Mouse (Mus musculus) frontal cortex, postnatal 25 days (tissue): ENCODE measurements around the gene Blnk.

Experiments
- DNase-seq, 2 experiments: peaks; one replicate each; pipeline ENCODE4 v3.0.0; 2022; ENCODE audit warnings: low spot score in 2 of 2

Blnk gene

GRCm38 (mm10) chr19:40999569-40999968 is 5.2 kb upstream of the Blnk start:
- DNase-seq = no peak

DNA sequence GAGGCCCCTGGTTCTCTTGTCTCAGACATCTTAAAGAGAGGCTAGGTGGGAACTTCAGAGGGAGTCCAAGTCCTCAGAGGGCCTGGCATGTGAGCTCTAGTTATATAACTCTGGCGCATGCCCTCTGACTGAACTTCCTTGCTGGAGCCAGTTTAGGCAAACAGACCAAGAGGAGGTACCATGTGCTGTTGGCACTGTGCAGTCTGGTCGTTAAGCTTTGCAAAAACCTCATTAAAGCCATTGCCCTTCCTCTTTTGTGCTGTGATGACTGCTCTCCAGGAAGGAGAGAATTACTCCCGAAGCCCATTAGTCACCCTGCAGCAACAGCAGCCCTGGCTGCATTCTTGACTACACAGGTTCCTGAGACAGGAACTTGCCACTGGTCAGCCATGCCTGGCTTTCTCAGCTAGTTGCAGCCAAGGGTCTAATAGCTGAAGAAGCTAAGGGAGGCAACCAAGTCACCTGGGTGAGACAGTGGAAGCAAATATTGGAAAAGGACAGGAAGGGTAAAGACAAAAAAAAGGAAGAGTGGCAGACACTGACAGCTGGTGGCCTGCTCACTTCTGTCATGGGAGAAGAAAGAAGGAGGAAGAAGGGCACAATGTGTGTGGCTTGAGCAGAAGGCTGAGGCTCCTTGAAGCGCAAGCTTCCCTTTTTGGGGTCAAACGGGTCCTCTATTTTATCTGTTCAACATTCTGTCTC is 4.3 kb upstream of the Blnk start:
- no peak for DNase-seq

DNA sequence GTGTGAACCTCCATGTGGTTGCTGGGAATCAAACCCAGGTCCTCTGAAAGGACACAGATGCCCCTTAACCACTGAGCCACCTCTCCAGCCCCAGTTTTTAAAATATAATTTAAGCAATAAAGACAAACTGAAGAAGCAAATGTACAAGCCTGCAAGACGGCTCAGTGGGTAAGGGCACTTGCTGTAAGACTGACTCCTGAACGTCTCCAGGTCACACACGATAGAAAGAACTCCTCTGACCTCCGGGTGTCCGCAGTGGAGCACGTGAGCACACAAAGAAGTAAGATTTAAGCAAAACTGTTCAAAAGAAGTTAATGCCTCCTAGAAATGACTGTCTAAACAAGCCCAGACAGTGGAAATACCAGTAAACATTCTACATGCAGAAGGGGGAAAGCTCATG is 2.4 kb upstream of the Blnk start:
- DNase-seq = no peak

GRCm38 (mm10) chr19:40995449-40996401 is 1.4 kb upstream of the Blnk start:
- no peak for DNase-seq

DNA sequence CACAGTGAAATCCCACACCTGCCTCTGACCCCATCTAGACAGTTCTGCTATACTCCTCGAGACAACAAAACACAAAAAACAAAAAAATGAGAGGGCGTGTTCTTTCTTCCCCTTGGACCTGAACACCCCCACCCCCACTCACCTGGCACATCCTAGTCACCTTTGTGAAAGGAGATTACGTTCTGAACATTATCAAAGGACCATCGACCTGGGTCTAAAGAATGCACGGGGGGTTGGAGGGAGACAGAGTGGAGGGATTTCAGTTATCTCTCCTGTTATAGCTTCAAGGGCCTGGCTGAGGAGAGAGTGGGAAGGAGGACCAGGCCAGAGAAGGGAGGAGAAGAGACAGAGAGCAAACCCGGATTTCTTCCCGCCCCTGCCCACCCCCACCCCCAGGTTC is 576 bp upstream of the Blnk start:
- no peak for DNase-seq

- no peak for DNase-seq
Measured at GRCm38 (mm10) chr19:40993356-40993755, 979 bp downstream of the Blnk start.

DNA sequence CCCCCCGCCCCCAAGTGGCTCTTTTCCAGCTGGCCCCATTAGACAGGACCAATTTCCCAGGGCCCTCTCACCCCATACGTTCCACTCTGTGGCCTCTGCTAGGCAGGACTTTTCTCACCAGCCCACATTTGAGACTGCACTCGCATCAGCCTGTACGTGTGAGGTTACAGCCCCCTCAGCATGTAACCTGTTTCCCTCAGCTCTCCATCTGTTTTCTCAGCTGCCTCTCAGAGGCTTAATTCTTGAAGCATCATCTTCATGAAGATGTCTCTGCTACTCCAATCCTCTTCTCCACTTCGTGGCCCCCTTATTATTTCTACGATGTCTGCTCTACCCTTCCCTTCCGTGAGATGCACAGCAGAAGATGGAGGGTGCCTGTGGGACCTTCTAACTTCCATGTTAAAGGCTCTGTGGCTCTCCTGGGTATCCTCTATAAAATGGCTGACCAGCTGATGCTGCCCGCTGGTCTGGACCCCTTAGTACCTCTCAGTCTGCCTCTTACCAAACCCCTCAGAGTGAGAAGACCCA is 1.8 kb downstream of the Blnk start:
- no peak for DNase-seq

- DNase-seq = no peak
Measured at GRCm38 (mm10) chr19:40992096-40992495, 2.2 kb downstream of the Blnk start.

GRCm38 (mm10) chr19:40991626-40992025 is 2.7 kb downstream of the Blnk start:
- DNase-seq = no peak

GRCm38 (mm10) chr19:40990781-40991343 is 3.5 kb downstream of the Blnk start:
- DNase-seq = no peak

DNA sequence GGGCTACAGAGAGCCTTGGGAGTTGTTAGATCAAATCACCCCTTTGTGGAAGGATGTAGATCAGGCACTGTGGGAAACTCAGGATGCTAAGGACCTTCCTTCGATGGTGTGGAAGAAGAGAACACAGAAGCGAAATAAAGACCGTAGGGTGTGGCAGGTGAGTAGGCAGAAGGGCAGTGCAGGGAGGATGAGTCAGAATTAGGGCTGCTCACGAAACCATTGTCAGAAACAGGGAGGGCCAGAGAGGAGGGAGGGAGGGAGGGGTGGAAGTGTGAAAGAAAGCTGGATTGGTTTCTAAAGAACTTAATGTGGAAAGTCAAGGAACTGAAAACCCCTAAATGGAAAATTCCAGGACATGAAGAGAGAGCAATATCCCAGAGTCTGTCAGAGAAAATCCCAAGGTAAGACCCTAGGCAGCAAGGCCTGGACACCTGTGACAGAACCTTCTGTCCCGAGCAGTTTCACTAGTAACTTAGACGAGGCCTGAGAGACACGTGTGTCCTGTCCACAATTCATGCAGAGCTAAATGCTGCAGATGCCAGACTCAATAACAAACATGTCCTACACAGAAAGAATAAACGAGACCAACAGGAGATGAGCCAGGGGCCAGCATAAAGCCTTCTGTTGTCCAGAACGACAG is 4.3 kb downstream of the Blnk start:
- no peak for DNase-seq

- no peak for DNase-seq
Measured at GRCm38 (mm10) chr19:40988856-40989255, 5.5 kb downstream of the Blnk start.

DNA sequence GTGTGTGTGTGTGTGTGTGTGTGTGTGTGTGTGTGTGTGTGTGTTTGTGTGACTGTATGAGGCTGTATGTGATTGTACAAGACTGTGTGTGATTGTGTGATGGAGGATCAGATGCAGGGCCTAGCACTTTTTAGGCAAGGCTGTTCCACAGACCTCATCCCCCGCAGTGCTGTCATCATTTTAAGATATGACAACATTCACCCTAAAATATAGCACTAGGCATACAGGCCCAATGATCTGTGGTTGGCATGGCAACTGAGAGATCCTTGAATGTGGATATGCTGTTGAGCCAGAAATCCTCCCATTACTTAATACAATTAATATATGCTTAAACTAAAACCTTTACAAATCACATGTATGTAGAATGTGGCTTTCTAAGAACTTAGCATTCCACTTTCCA is 9.8 kb downstream of the Blnk start:
- no peak for DNase-seq

DNA sequence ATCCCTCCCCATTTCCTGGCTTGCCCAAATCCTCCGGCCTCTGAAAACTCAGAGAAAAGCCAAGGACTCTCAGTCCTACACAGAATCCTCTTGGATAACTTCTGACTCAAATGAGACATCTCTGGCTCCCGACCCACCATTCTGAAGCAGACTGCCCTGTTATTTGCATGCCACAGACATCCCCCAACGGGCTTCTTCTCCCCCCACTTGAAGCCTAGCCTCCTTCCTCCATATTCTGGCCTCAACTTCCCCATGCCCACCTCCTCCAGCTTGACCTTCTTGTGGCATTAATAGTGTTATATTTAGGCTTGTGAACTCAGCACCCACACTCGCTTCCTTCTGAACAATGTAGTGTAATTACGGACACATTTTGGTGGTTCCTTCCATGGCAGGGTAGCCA is 13.7 kb downstream of the Blnk start:
- DNase-seq = no peak

GRCm38 (mm10) chr19:40978026-40978425 is 16.3 kb downstream of the Blnk start:
- no peak for DNase-seq

GRCm38 (mm10) chr19:40976946-40977917 is 17.1 kb downstream of the Blnk start:
- DNase-seq = no peak

GRCm38 (mm10) chr19:40971273-40971914 is 22.9 kb downstream of the Blnk start:
- no peak for DNase-seq

DNA sequence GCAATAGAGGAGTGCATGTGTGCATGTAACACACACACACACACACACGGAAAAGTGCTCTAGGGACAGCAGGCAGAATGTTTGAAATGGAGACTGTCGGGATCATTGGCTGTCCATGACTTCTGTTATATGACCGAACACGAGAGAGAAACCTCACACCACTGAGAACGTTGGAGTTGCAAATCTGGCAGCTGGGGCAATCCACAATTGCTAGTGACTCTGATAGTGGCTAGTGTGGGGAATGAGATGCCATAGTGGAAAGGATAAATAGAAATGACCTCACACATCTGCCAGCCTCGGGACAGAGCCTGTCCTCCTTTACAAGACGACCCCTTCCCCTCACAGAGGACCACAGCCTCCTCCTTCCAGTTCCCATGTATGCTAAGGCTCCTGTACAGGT is 23.6 kb downstream of the Blnk start:
- no peak for DNase-seq

- DNase-seq = no peak
Measured at GRCm38 (mm10) chr19:40970301-40970700, 24.0 kb downstream of the Blnk start.
